Mouse (Mus musculus) bone marrow macrophage, adult 2 months (primary cell): ENCODE results near the gene Per1. TPM values are rescaled to one million over a fixed set of nuclear protein-coding genes. Genes with fewer than 3 reads are reported as not detected.

ENCODE experiments used
- H3K27ac ChIP-seq: 2 replicates; pipeline ENCODE4 v1.5.1; 2012; ENCODE audit warnings: low read depth, low read length; ENCODE audit not compliant: insufficient read depth
- H3K4me1 ChIP-seq: 2 replicates; pipeline ENCODE4 v1.6.1; 2012; ENCODE audit warnings: low read length; ENCODE audit not compliant: control insufficient read depth, insufficient read depth
- H3K4me3 ChIP-seq: 2 replicates; pipeline ENCODE4 v1.5.1; 2012; ENCODE audit warnings: mild to moderate bottlenecking, low read length, moderate library complexity; ENCODE audit not compliant: insufficient read depth
- CTCF ChIP-seq: IDR thresholded peaks from 2 replicates; pipeline ENCODE4 v1.5.1; 2012; ENCODE audit warnings: low read depth, mild to moderate bottlenecking, low read length, moderate library complexity
- POLR2A ChIP-seq: IDR thresholded peaks from 2 replicates; pipeline ENCODE4 v1.6.1; 2012; ENCODE audit warnings: mild to moderate bottlenecking, low read depth, low read length, borderline replicate concordance
- polyA plus RNA-seq: library from polyadenylated mRNA; stranded (reverse); fragments of >200 nt; gene quantifications from 2 replicates; pipeline ENCODE4 v1.2.4, GENCODE M21; 2012; ENCODE audit not compliant: missing spikeins, insufficient read depth, insufficient read length

Gene Per1
- polyA plus RNA-seq, 1 experiment: 35.9 TPM

DNA sequence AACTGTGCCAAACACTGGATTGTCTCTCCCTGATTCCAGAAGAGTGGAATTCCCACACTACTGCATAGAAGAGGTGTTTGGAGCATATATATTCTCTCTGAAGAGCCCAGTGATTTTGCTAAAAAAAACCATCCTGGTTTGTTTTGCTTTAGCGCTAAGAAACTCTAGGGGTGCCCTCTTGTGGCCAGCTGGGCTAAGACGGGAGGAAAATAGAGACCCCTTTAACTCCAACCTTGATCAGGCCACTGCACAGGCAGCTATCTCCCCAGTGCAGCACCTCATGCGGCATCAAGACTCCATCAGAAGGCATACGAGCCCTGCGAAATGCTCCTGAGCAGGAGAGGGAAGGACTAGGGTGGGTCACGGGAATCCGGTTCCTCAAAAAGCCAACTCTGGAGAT lies 55.4 kb downstream of the Per1 start:
- TF ChIP-seq POLR2A: no peak
- TF ChIP-seq CTCF: peak; percentile 76
- no peak overlapping the region for H3K27ac ChIP-seq
- no peak overlapping the region for H3K4me3 ChIP-seq
- H3K4me1 ChIP-seq: no peaks in the 10 kb centered on the region

DNA sequence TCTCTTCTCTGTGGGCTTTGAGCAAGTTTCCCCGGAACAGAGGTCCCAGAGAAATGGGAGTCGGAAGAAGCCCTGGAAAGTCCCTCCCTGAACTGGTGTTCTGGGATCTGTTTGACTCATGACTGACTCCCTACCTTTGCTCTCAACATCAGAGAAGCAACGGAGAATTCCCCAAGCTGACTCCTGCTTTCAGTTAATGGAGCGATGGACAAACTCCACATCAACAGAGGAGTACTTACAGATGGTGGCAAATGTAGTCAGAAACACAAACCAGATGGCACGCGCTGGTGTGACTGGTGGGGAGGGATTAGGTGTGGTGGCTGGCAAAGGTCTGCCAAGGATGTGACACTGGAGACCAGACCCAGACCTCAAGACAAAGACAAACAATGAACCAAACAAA lies 56.0 kb downstream of the Per1 start:
- Histone ChIP-seq H3K4me3 (no peak overlapping the region), H3K27ac (no peak overlapping the region), H3K4me1 (no peaks in the 10 kb centered on the region)
- TF ChIP-seq CTCF: no peak
- TF ChIP-seq POLR2A: no peak

- no peak overlapping the region for H3K27ac ChIP-seq
- no peaks in the 10 kb centered on the region for H3K4me1 ChIP-seq
- TF ChIP-seq POLR2A (no peak), CTCF (no peak)
- no peak overlapping the region for H3K4me3 ChIP-seq
These were observed 58.8 kb downstream of the Per1 start for GRCm38 (mm10) chr11:69153831-69154230.

- H3K4me1 ChIP-seq: no peaks in the 10 kb centered on the region
- TF ChIP-seq CTCF (no peak), POLR2A (no peak)
- H3K4me3 ChIP-seq: no peak overlapping the region
- no peak overlapping the region for H3K27ac ChIP-seq
These were observed 60.3 kb downstream of the Per1 start for GRCm38 (mm10) chr11:69155351-69155750.

DNA sequence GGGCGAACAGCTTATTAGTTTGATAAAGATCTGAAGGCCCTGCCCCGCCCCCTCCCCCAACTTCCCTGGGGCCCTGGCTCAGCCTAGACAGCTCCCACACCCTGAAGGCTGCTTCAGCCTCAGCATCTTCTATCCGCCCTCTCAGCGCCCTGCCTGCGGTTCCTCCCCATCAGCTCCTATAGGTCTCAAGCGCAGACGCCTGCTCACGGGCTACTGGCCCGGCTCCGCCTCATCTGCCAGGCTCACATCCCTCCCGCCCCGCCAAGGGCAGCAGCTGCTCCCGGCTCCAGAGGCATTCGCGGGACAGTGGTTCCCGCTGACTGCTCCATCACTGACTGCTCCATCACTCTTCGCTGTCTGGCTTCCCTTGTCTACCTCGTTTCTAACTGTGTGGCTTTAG lies 61.8 kb downstream of the Per1 start, which contains the start of gene Alox12b:
Gene Alox12b, plus strand, starts transcription at position 190 of the 400 bp plus-strand sequence.
- H3K27ac ChIP-seq: no peak within 1 kb of the TSS
- H3K4me1 ChIP-seq: no peaks in the 10 kb centered on the region
- H3K4me3 ChIP-seq: no peak within 1 kb of the TSS
- no peak for TF ChIP-seq CTCF
- TF ChIP-seq POLR2A: no peak

Other genes with a start within 250 kb of the Per1 start
- gene Ndel1, start 223.4 kb upstream of the Per1 start, polyA plus RNA-seq: 63.4 and 64.6 TPM in 2 replicates
- gene Rnf222, start 206.7 kb upstream of the Per1 start, polyA plus RNA-seq: not detected in 2 replicates
- gene Rpl26, start 193.6 kb upstream of the Per1 start, polyA plus RNA-seq: 2,262 and 2,432 TPM in 2 replicates
- gene Odf4, start 168.1 kb upstream of the Per1 start, polyA plus RNA-seq: not detected in 2 replicates
- not detected in 2 replicates for gene Arhgef15, start 137.7 kb upstream of the Per1 start, polyA plus RNA-seq
- gene Slc25a35, start 127.1 kb upstream of the Per1 start, polyA plus RNA-seq: 3.3 and 4.7 TPM in 2 replicates
- 3.7 and 4.4 TPM in 2 replicates for gene Rangrf, start 120.0 kb upstream of the Per1 start, polyA plus RNA-seq
- 9.8 and 10.3 TPM in 2 replicates for gene Pfas, start 86.8 kb upstream of the Per1 start, polyA plus RNA-seq
- gene Ctc1, start 79.3 kb upstream of the Per1 start, polyA plus RNA-seq: 41.4 and 44.2 TPM in 2 replicates
- gene Aurkb, start 49.6 kb upstream of the Per1 start, polyA plus RNA-seq: 52.8 and 53.9 TPM in 2 replicates
- gene Borcs6, start 35.5 kb upstream of the Per1 start, polyA plus RNA-seq: 30.5 and 36.9 TPM in 2 replicates
- 9.8 and 14.6 TPM in 2 replicates for gene Tmem107, start 24.4 kb upstream of the Per1 start, polyA plus RNA-seq
- 76.6 and 79.4 TPM in 2 replicates for gene Vamp2, start 6.7 kb upstream of the Per1 start, polyA plus RNA-seq
- gene Hes7, start 25.2 kb downstream of the Per1 start, polyA plus RNA-seq: 0.71 and 0.88 TPM in 2 replicates
- gene 9130213A22Rik, start 27.4 kb downstream of the Per1 start, polyA plus RNA-seq: 0.35 TPM in 1 of 2 replicates, not detected in the other
- not detected in 2 replicates for gene Aloxe3, start 30.7 kb downstream of the Per1 start, polyA plus RNA-seq
- not detected in 2 replicates for gene Alox12b, start 61.8 kb downstream of the Per1 start, polyA plus RNA-seq
- gene Alox8, start 102.6 kb downstream of the Per1 start, polyA plus RNA-seq: not detected in 2 replicates
- not detected in 2 replicates for gene Gucy2e, start 141.8 kb downstream of the Per1 start, polyA plus RNA-seq
- 15.4 and 16.8 TPM in 2 replicates for gene Cntrob, start 228.6 kb downstream of the Per1 start, polyA plus RNA-seq
- 109 and 110 TPM in 2 replicates for gene Trappc1, start 228.8 kb downstream of the Per1 start, polyA plus RNA-seq
- 0.43 and 0.88 TPM in 2 replicates for gene Kcnab3, start 231.0 kb downstream of the Per1 start, polyA plus RNA-seq
- gene Rnf227, start 245.2 kb downstream of the Per1 start, polyA plus RNA-seq: 4.6 and 4.8 TPM in 2 replicates